Mouse (Mus musculus): ENCODE measurements around the gene Ctss.

The Ctss gene

GRCm38 (mm10) chr3:95526622-95527211 is at the start of gene Ctss:
Gene Ctss, plus strand, starts transcription at chr3:95526786.
- in situ Hi-C loops (cut with MboI, MseI), result no loop called here

GRCm38 (mm10) chr3:95478966-95479365 is 47.6 kb upstream of the Ctss start:
- in situ Hi-C loops (cut with MboI, MseI), result no loop called here

GRCm38 (mm10) chr3:95486421-95486820 is 40.2 kb upstream of the Ctss start:
- in situ Hi-C loops (cut with MboI, MseI), result no loop called here

GRCm38 (mm10) chr3:95488679-95489078 is 37.9 kb upstream of the Ctss start:
- in situ Hi-C loops (cut with MboI, MseI), result no loop called here

GRCm38 (mm10) chr3:95490238-95490637 is 36.3 kb upstream of the Ctss start:
- in situ Hi-C loops (cut with MboI, MseI), result no loop called here

GRCm38 (mm10) chr3:95494342-95494741 is 32.2 kb upstream of the Ctss start:
- in situ Hi-C loops (cut with MboI, MseI), result no loop called here

- in situ Hi-C loops (cut with MboI, MseI), result no loop called here
Measured at GRCm38 (mm10) chr3:95498229-95498628, 28.4 kb upstream of the Ctss start.

- in situ Hi-C loops (cut with MboI, MseI), result no loop called here
Measured at GRCm38 (mm10) chr3:95499024-95499423, 27.6 kb upstream of the Ctss start, which contains the start of gene Ctsk. Gene Ctsk, plus strand, starts transcription at chr3:95499256.

GRCm38 (mm10) chr3:95499496-95500140 is 27.0 kb upstream of the Ctss start:
- in situ Hi-C loops (cut with MboI, MseI), result loop anchor here (5.0 kb wide), 1 partner anchor 103 kb away; no protein-coding TSS in a partner anchor

- in situ Hi-C loops (cut with MboI, MseI), result loop anchor here (5.0 kb wide), 1 partner anchor 100 kb away; no protein-coding TSS in a partner anchor
Measured at GRCm38 (mm10) chr3:95502312-95502711, 24.3 kb upstream of the Ctss start.

- in situ Hi-C loops (cut with MboI, MseI), result no loop called here
Measured at GRCm38 (mm10) chr3:95509348-95509747, 17.2 kb upstream of the Ctss start.

GRCm38 (mm10) chr3:95511611-95512180 is 14.9 kb upstream of the Ctss start:
- in situ Hi-C loops (cut with MboI, MseI), result no loop called here

- in situ Hi-C loops (cut with MboI, MseI), result no loop called here
Measured at GRCm38 (mm10) chr3:95516614-95517041, 10.0 kb upstream of the Ctss start.

GRCm38 (mm10) chr3:95517493-95517898 is 9.1 kb upstream of the Ctss start:
- in situ Hi-C loops (cut with MboI, MseI), result no loop called here

GRCm38 (mm10) chr3:95518891-95519290 is 7.7 kb upstream of the Ctss start:
- in situ Hi-C loops (cut with MboI, MseI), result no loop called here

GRCm38 (mm10) chr3:95519315-95519714 is 7.3 kb upstream of the Ctss start:
- in situ Hi-C loops (cut with MboI, MseI), result no loop called here

- in situ Hi-C loops (cut with MboI, MseI), result no loop called here
Measured at GRCm38 (mm10) chr3:95520100-95520499, 6.5 kb upstream of the Ctss start.

- in situ Hi-C loops (cut with MboI, MseI), result no loop called here
Measured at GRCm38 (mm10) chr3:95521168-95521567, 5.4 kb upstream of the Ctss start.

GRCm38 (mm10) chr3:95523662-95524061 is 2.9 kb upstream of the Ctss start:
- in situ Hi-C loops (cut with MboI, MseI), result no loop called here

GRCm38 (mm10) chr3:95524673-95525072 is 1.9 kb upstream of the Ctss start:
- in situ Hi-C loops (cut with MboI, MseI), result no loop called here

GRCm38 (mm10) chr3:95526111-95526510 is 475 bp upstream of the Ctss start:
- in situ Hi-C loops (cut with MboI, MseI), result no loop called here

GRCm38 (mm10) chr3:95529814-95530213 is 3.2 kb downstream of the Ctss start:
- in situ Hi-C loops (cut with MboI, MseI), result no loop called here

GRCm38 (mm10) chr3:95531025-95531424 is 4.4 kb downstream of the Ctss start:
- in situ Hi-C loops (cut with MboI, MseI), result no loop called here
